Mouse (Mus musculus): ENCODE data around the gene Ghsr.

Ghsr gene

DNA sequence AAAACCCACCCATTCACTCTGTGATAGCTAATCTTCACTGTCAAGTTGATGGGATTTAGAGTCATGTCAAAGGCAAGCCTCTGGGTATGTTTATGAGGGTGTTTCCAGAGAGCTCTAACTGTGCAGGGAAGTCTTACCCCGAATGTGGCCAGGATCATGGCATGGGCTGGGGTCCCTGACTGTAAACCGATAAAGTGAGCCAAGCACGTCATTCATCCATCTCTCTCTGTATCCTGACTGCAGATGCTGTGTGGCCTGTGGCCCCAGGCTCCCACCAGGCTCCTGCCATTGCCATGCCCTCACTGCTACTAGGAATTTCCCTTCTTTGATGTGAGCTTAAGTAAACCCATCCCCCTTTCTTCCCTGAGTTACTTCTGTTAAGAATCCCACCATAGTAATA is 42.4 kb downstream of the Ghsr start:
- no peak for DNase-seq

DNA sequence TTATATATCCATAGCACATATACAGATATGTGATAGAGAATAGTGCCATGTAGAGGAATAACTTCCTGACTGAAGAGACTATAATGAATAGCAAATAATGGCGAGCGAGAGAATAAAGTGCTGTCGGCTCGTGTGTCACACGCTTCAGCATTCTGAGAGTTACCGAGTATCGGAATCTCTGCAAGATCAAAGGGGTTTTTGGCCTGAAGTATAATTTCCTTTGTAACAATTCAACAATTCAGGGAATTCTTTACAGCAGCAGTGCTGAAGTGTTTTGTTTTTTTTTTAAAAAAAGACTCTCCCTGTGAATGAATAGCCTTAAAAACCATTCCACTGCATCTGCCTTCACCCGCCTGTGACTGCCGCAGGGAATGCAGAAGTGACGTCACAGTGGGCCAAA is 45.6 kb downstream of the Ghsr start:
- no peak for DNase-seq

DNA sequence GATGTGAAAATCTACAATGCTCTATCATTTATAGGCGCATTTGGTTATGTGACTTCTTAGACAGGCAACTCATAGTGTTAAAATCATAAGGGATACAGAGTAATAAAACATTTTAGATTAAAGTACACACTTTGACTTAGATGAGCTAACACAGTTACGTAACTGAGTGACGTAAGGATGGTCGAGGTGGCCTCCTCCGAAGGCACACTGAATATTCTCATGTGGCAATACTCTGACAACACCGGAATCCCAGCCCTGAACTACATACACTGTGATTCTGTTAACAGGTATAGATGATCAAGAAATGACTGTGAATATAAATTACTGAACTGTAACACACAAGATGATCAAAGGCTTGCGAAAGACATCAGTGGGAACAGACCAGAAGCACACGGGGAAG is 47.5 kb downstream of the Ghsr start:
- DNase-seq: no peak

DNA sequence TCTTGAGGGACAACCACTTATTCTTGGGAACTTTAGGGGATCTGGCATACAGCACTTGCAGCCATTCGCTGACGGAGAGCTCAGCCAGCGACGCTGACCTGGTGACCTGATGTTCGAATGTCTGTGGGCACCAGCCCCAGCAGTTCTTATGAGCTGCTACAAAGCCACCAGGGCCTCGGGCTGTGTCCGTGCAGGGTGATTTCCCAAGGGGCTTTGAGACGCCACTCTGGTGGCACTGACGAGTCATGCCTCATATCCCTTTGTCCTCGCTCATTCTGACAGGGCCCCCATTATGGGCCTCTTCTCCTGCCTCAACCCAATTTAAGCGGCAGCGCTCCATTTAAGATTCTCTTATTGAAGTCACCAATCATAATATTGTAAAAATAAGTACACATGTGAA is 50.8 kb downstream of the Ghsr start:
- DNase-seq: no peak

DNA sequence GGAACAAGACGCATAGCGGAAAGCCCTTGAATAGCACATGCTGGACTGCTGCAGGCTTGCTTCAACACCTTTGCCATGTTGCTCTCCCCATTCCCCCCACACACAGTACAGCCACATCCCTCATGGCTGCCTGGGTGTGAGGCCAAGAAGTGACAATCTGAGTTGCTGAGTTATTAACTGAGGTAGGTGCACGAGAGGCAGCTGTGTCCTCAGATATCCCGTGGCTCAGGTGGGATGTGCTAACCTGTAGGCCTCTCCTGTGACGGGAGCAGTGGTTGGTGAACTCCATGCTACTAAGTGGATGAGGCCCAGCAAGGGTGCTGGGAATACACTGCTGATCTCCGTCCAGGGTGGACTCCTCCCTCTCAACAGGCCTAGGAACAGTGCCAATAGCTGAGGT is 51.4 kb downstream of the Ghsr start:
- no peak for DNase-seq

DNA sequence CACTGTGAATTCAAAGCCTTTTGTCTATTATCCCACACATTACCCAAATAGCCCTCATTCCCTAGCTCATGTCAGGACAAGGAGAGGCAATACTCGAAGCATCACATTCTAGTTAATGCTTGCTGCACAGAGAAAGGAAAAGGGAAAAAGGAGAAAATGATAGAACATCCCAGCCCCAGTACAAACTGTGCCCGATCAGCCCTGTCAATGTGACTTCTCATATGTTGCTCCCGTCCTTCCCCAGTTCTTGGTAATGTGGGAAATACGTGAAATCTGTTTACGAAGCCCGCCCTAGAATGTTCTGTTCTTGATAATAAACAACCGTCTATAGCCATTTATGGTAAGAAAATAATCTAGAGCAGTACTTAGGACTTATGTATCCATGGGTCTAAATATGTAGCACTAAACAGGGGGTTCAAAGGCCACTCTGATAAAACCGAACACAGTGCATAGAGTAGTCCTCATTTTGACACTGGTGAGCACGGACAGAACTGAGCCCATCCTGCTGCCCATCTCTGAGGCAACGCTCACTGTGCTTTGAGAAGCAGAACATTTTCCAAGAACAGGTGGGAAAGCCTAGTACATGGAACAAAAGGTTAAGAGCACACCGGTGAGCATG is 53.0 kb downstream of the Ghsr start:
- DNase-seq: no peak

DNA sequence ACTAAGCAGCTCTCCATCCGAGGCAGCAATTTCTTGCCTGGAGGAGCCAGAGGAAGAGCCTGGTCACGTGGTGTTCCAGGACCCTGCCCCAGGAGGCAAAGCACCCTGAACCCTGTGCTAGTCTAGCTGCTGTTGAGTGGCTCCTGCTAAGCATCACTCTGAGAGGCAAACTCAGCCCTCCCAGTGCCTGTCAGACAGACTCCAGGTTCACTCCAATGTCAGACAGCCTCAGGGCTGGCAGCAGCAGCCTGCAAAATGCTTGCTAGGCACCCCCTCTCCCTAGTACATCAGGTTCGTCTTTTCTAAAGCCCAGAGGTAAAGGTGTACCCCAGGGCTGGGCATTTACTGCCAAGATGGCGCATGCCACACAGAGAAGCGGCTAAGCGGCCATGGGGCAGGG is 56.3 kb downstream of the Ghsr start:
- no peak for DNase-seq

Data from kidney, adult 11 months (tissue).